Mouse (Mus musculus) myocyte (in vitro differentiated cells): ENCODE measurements around the gene Alad. TPM values are rescaled to one million over a fixed set of nuclear protein-coding genes. Genes with fewer than 3 reads are reported as not detected.
A peak's percentile ranks its signal among the peaks of the same experiment; 100 is the strongest.

Experiments
- H3K27me3 ChIP-seq: one replicate; pipeline ENCODE4 v1.6.1; 2011; ENCODE audit not compliant: control insufficient read depth, insufficient read depth, insufficient read length
- H3K36me3 ChIP-seq: one replicate; pipeline ENCODE4 v1.6.1; 2011; ENCODE audit not compliant: control insufficient read depth, insufficient read depth
- H3K4me2 ChIP-seq: one replicate; pipeline ENCODE4 v1.6.1; 2011; ENCODE audit warnings: low read depth, control low read depth
- H3K4me3 ChIP-seq: one replicate; pipeline ENCODE4 v1.5.1; 2011; ENCODE audit warnings: mild to moderate bottlenecking, control low read depth, moderate library complexity
- H3K79me2 ChIP-seq: one replicate; pipeline ENCODE4 v1.6.1; 2011; ENCODE audit not compliant: control insufficient read depth, insufficient read depth
- H3ac ChIP-seq: one replicate; pipeline ENCODE4 v1.6.1; 2011; ENCODE audit not compliant: control insufficient read depth, insufficient read length
- CEBPB ChIP-seq: IDR thresholded peaks from 2 replicates; pipeline ENCODE4 v1.6.1; 2011; ENCODE audit warnings: mild to moderate bottlenecking, moderate library complexity; ENCODE audit not compliant: poor library complexity, insufficient read depth, severe bottlenecking
- E2F4 ChIP-seq: IDR thresholded peaks from one replicate; pipeline ENCODE4 v1.6.1; 2011; ENCODE audit warnings: mild to moderate bottlenecking, control low read depth, moderate library complexity; ENCODE audit not compliant: insufficient read depth
- MAX ChIP-seq: IDR thresholded peaks from one replicate; pipeline ENCODE4 v1.6.1; 2011; ENCODE audit warnings: low read depth, mild to moderate bottlenecking, control low read depth
- MYOD1 ChIP-seq, 3 experiments: IDR thresholded peaks; one replicate each; pipeline ENCODE4 v1.6.1; 2011; ENCODE audit warnings: control low read depth in 2 of 3, low read depth in 2 of 3, mild to moderate bottlenecking in 2 of 3, moderate library complexity in 1 of 3; ENCODE audit not compliant: insufficient read length in 2 of 3, control insufficient read depth in 1 of 3
- MYOG ChIP-seq, 3 experiments: IDR thresholded peaks; one replicate each; pipeline ENCODE4 v1.6.1; 2011; ENCODE audit warnings: control low read depth in 2 of 3, low read depth in 2 of 3, mild to moderate bottlenecking in 2 of 3; ENCODE audit not compliant: insufficient read length in 2 of 3, control insufficient read depth in 1 of 3, insufficient read depth in 1 of 3
- POLR2A ChIP-seq: IDR thresholded peaks from one replicate; pipeline ENCODE4 v1.6.1; 2011; ENCODE audit warnings: low read depth, mild to moderate bottlenecking, control low read depth, moderate library complexity; ENCODE audit not compliant: insufficient read length
- POLR2AphosphoS2 ChIP-seq: IDR thresholded peaks from one replicate; pipeline ENCODE4 v1.6.1; 2011; ENCODE audit warnings: low read depth, control low read depth; ENCODE audit not compliant: insufficient read length
- REST ChIP-seq: IDR thresholded peaks from one replicate; pipeline ENCODE4 v1.6.1; 2011; ENCODE audit warnings: mild to moderate bottlenecking, control low read depth, moderate library complexity; ENCODE audit not compliant: insufficient read depth, insufficient read length
- SRF ChIP-seq: IDR thresholded peaks from one replicate; pipeline ENCODE4 v1.6.1; 2011; ENCODE audit warnings: low read depth; ENCODE audit not compliant: control insufficient read depth, insufficient read length
- TCF12 ChIP-seq: IDR thresholded peaks from one replicate; pipeline ENCODE4 v1.6.1; 2011; ENCODE audit warnings: mild to moderate bottlenecking, control low read depth; ENCODE audit not compliant: poor library complexity, insufficient read depth, severe bottlenecking
- TCF3 ChIP-seq: IDR thresholded peaks from one replicate; pipeline ENCODE4 v1.6.1; 2011; ENCODE audit warnings: low read depth, control low read depth; ENCODE audit not compliant: insufficient read length
- USF1 ChIP-seq: IDR thresholded peaks from one replicate; pipeline ENCODE4 v1.6.1; 2011; ENCODE audit warnings: low read depth, mild to moderate bottlenecking, control low read depth, moderate library complexity
- polyA plus RNA-seq: library from polyadenylated mRNA; unstranded; fragments of >200 nt; fragmentation: generic; extraction: Trizol; gene quantifications from one replicate; pipeline ENCODE4 v1.2.1, GENCODE M21; 2012; ENCODE audit warnings: missing spikeins

The Alad gene
- polyA plus RNA-seq, 1 experiment: 89.6 TPM

DNA sequence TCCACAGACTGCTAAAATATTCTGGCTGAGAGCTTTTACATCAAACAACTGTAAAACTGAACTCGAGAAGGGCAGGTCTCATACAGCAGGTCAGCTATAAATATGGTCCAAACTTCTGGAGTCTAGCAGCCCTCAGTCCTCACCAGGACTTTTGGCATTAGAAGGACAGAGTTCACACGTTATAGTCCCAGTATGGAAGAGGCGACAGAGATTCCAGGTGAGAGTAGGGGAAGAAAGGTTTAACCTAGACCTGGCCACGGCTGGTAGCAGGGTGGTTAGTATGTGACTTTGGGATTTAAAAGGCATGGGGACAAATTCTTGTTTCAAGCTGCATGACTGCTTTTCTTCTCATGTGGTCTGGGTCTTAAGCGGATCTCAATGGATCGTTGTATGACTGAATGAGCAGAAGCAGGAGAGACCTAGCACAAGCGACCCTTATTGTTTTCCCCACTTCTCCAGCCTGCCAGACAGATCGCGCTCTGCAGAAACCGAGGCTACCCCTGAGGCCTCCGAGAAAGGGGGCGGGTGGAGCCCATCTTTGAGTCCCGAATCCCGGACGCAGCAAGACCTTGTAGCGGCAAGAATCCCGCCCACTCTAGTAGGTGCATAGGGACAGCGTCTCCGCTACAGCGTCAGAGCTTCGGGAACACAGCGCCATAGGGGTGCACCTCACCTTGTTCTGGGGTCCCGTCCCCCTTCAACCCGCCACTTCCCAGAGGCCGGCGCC, 433 bp downstream of the Alad start:
- peak overlapping the region; percentile 16 for H3ac ChIP-seq
- peak overlapping the region; percentile 63 for H3K4me3 ChIP-seq
- H3K27me3 ChIP-seq: no peaks in the 10 kb centered on the region
- no peaks in the 10 kb centered on the region for H3K36me3 ChIP-seq
- H3K79me2 ChIP-seq: peaks cover 8% of the 10 kb centered on the region
- peak overlapping the region; percentile 91 for H3K4me2 ChIP-seq
- no peak for TF ChIP-seq TCF12
- no peak for TF ChIP-seq REST
- no peak for TF ChIP-seq USF1
- no peak for TF ChIP-seq E2F4
- TF ChIP-seq MYOD1 (IDR thresholded peaks at IDR 0.05; ENCODE audit: control insufficient read depth in 1 of 3, insufficient read length in 2 of 3, low read depth in 2 of 3): no peak
- no peak for TF ChIP-seq TCF3
- TF ChIP-seq CEBPB: no peak
- TF ChIP-seq SRF: no peak
- TF ChIP-seq MYOG (IDR thresholded peaks at IDR 0.05; ENCODE audit: control insufficient read depth in 1 of 3, insufficient read depth in 1 of 3, insufficient read length in 2 of 3, low read depth in 2 of 3): no peak
- no peak for TF ChIP-seq MAX

GRCm38 (mm10) chr4:62518416-62519121, 1.1 kb downstream of the Alad start:
- no peak for TF ChIP-seq TCF3
- no peak for TF ChIP-seq USF1
- no peak for TF ChIP-seq POLR2AphosphoS2
- no peak for TF ChIP-seq MYOD1 (IDR thresholded peaks at IDR 0.05; ENCODE audit: control insufficient read depth in 1 of 3, insufficient read length in 2 of 3, low read depth in 2 of 3)
- no peak for TF ChIP-seq TCF12
- no peak for TF ChIP-seq CEBPB
- H3ac ChIP-seq: no peak overlapping the region
- H3K27me3 ChIP-seq: no peaks in the 10 kb centered on the region
- peak overlapping the region; percentile 91 for H3K4me2 ChIP-seq
- H3K79me2 ChIP-seq: peaks cover under 1% of the 10 kb centered on the region
- peaks cover 3% of the 10 kb centered on the region for H3K36me3 ChIP-seq
- H3K4me3 ChIP-seq: peak overlapping the region; percentile 63

- H3K4me3 ChIP-seq: peak overlapping the region; percentile 63
These were observed 1.9 kb downstream of the Alad start for GRCm38 (mm10) chr4:62517538-62518415.

DNA sequence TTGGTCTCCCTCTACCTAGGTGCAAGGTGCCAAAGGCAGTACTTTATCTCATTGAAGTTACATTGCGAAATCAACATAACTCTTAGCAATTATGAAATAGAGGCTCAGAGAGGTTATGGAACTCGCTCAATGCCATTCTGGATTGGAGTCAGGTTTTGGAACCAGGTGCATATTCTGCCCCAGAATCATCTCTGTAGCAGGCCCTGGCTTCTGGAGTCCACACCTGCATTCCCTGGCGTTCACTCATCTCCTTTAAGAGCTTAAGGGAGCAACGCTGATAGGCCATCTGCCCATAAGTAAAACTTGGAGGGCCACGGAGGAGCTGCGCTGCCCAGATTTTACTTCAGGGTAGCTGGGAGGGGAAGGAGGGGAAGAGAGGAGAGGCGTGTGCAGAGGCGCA, 2.7 kb downstream of the Alad start:
- no peaks in the 10 kb centered on the region for H3K27me3 ChIP-seq
- H3ac ChIP-seq: no peak overlapping the region
- no peak for TF ChIP-seq USF1
- no peak for TF ChIP-seq TCF3
- no peak for TF ChIP-seq MAX
- TF ChIP-seq POLR2A: no peak
- H3K36me3 ChIP-seq: peaks cover 12% of the 10 kb centered on the region
- H3K4me2 ChIP-seq: no peak overlapping the region
- H3K4me3 ChIP-seq: no peak overlapping the region
- no peaks in the 10 kb centered on the region for H3K79me2 ChIP-seq

More at GRCm38 (mm10) chr4:62517538-62518415, 1.9 kb downstream of the Alad start:
- H3K27me3 ChIP-seq: no peaks in the 10 kb centered on the region
- peaks cover 7% of the 10 kb centered on the region for H3K36me3 ChIP-seq
- TF ChIP-seq MYOG (IDR thresholded peaks at IDR 0.05; ENCODE audit: control insufficient read depth in 1 of 3, insufficient read depth in 1 of 3, insufficient read length in 2 of 3, low read depth in 2 of 3) (no peak), POLR2AphosphoS2 (no peak), MYOD1 (IDR thresholded peaks at IDR 0.05; ENCODE audit: control insufficient read depth in 1 of 3, insufficient read length in 2 of 3, low read depth in 2 of 3) (no peak), USF1 (no peak), CEBPB (no peak), E2F4 (no peak), SRF (no peak), POLR2A (no peak), MAX (no peak), TCF3 (no peak), REST (no peak), TCF12 (no peak)
- no peak overlapping the region for H3ac ChIP-seq
- H3K79me2 ChIP-seq: no peaks in the 10 kb centered on the region
- no peak overlapping the region for H3K4me2 ChIP-seq
